11 mouse cellular contexts compared by ENCODE assay signal in genomic region chr17:48334186-48334585, GRCm38 (mm10).
"Had no signal": no experiment of that assay in that cellular context is flagged by ENCODE, and none has a peak within 500 bp of the region (broad histone marks: within the 10 kb centered on the region; RNA-seq: fewer than 3 reads in every experiment).

No protein-coding gene starts in this region.

- DNase-seq: right cerebral cortex, adult 18-20 months; right cerebral cortex, postnatal 14 days; right cerebral cortex, postnatal 25 days; right cerebral cortex, postnatal 4 days; spleen, adult 18-20 months; thymus, adult 18-20 months; thymus, adult 2 months; thymus, postnatal 14 days; thymus, postnatal 25 days; thymus, postnatal 36 days; thymus, postnatal 4 days had no signal
